Mouse (Mus musculus) right cerebral cortex, postnatal 25 days (tissue): ENCODE measurements at regions not wholly inside any gene's neighbourhood (a gene's known extent, or its start where the extent isn't known, plus 50 kb on each side); places are given as distances from the start of the nearest gene placed in this dataset.

Source experiments
- DNase-seq: peaks from one replicate; pipeline ENCODE4 v3.0.0; 2022

- no peak for DNase-seq
These were observed 144.7 kb upstream of the Dyrk2 start for GRCm38 (mm10) chr10:119014731-119015130.

- DNase-seq = peak; percentile 35
These were observed 143.7 kb upstream of the Dyrk2 start for GRCm38 (mm10) chr10:119013758-119014157.

DNA sequence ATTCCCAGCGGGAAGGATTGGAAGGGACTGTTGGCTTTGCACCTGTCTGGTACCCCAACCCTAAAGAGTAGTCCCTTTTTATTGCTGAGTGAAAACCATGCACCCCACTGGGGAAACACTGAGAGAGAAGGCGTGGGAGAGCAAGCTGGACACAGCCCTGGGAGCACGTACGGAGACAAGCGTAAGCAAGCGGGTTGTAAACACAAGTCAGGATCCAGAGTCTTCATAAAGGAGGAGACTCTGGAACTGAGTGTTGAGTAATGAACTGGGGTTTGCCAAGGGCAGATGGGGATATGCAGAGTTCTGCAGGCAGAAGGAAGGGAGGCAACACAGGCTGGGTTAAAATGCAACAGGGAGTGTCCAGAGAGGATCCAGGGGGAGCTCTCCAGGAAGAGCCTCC lies 141.5 kb upstream of the Dyrk2 start:
- no peak for DNase-seq

DNA sequence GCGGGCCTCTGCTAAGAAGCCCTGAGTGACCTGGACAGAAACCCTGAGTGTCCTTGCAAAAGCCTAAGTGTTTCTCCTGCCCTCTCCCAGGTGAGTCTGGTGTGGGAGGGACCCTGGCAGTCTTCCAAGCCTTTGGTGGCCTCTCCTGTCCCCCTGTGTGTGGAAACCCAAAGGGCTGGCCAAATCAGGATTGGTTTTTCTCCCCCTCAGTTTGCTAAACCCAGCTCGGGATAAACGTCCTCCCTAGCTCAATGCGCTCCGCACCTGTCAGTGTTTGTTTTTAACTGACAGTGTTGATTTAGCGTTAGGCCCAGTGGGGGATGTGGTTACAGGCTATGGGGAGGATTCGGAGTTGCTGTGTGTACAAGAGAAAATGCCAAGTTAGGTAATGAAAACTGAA lies 140.9 kb upstream of the Dyrk2 start:
- no peak for DNase-seq

DNA sequence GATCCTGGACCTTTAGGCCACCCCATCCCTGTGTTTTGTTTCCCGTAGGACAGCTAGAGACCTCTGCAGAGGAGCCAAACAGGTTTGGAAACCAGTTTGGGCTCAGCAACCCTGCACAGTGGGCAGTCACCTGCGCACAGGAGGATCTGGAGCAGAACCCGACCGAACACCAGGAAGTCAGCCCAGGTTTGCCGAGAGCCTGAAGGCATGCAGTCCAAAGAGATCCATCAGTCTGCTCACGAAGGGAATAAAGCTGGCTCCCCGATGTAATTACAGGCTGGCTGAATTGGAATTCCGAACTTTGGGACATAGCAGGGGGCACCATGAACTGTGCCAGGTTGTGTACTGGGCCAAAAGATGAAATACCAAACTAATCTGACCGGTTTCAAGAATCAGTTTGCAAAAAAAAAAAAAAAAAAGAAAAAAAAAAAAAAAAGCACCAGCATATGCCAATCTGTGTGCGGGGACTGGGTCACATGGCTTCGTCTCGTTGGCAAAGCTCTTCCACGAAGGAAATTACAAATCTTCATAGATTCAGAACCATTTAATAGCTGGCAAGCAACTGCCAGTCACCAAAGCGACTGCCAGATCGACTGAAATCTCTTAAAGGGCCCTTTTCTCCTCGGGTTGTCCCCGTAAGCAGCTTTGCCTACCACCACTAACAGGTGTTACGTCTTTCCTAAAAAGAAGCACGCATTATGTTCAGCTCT lies 137.0 kb upstream of the Dyrk2 start:
- DNase-seq = no peak

GRCm38 (mm10) chr10:119005491-119005890 lies 135.5 kb upstream of the Dyrk2 start:
- DNase-seq = no peak

GRCm38 (mm10) chr10:119004426-119004825 lies 134.4 kb upstream of the Dyrk2 start:
- DNase-seq = no peak

DNA sequence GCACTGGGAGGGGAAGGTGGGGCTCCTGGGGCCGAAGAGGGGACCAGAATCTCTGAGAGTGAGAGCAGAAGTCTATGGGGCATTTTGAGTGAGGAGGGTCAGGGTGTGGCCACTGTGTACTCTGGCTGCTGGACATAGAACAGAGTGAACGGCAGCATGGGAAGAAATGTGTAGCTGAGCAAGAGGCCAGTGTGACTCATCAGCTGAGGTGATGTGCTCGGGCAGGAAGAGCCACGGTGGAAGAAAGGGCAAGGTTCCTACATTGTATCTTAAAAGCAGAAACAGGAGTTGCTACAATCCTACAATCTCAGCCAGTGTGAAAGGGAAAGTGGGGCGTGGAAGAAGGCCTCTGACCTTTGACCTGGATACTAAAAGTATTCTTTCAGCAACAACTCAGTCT lies 133.8 kb upstream of the Dyrk2 start:
- DNase-seq = no peak

- no peak for DNase-seq
These were observed 133.0 kb upstream of the Dyrk2 start for GRCm38 (mm10) chr10:119003042-119003441.

DNA sequence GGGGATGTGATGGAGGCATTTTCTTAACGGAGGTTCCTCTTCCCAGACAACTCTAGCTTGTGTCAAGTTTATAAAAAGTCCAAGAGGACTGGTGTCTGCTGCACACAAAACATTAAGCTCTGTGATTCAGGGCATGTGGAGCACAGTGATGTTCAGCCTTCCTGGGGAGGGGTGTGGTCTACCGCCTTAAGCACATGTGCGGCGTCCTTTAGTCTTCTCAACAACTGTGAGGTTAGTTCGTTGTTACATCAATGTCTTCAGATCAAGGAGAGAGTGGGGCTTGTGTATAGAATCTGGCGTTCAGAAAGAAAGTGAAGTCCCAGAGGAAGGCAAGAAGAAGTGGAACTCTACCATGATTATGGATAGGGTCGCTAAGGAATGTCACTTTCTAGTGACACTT lies 131.9 kb upstream of the Dyrk2 start:
- DNase-seq = no peak

GRCm38 (mm10) chr10:119001000-119001780 lies 131.2 kb upstream of the Dyrk2 start:
- no peak for DNase-seq

GRCm38 (mm10) chr10:118998966-118999365 lies 129.0 kb upstream of the Dyrk2 start:
- no peak for DNase-seq

DNA sequence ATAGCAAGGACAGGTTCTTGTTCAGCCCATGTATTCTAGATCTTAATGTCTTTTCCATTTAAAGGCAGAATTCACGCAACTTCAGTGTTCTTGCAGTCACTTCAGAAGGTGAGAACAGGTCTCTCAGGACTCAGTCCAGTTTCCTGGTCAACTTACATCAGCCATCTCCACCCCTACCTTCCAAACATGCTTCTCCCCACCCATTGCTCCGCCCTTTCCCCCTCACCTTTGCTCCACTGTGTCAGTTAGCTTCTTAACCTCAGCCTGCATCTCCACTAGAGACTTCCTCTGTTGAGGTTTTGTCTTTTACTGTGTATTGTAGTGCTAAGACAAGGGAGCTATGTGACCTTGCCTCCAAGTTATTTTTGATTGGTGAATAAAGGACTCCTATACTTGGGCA lies 127.0 kb upstream of the Dyrk2 start:
- DNase-seq = no peak

DNA sequence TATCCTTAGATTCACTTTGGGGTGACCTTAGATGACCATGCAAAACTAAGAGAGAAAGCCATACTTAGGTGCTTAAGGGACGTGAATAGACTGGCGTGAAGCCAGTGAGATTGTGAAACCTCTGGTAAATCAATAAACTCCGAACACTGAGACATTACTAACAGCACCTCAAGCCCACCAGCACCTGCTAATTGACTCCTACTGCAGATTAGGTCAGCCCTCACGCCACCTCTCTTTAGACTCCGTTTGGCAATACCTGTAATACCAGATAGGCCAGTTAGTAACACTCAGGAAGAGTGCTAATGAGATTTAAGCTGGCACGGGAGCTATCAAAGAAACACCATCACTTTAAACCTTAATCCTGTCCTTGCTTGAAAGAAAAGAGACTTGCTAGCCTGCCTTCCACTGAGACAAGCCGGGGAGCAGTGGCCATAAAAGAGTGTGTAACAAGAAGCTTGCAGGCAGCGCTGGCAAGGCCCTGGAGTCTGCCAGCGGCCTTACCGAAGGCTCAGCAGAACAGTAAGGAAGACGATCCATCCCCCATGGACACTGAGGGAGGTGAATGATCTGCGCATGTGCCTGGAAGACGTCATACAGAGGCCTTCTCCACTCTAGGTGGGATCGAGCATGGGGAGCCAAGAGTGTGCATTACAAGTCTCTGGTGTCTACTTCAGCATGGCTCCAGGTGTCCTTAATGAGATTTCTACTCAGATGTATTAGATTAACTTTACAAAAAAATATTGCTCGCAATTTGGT lies 124.0 kb upstream of the Dyrk2 start:
- no peak for DNase-seq

GRCm38 (mm10) chr10:118991213-118991612 lies 121.2 kb upstream of the Dyrk2 start:
- DNase-seq = peak; percentile 47

- no peak for DNase-seq
These were observed 120.5 kb upstream of the Dyrk2 start for GRCm38 (mm10) chr10:118990500-118990899.

DNA sequence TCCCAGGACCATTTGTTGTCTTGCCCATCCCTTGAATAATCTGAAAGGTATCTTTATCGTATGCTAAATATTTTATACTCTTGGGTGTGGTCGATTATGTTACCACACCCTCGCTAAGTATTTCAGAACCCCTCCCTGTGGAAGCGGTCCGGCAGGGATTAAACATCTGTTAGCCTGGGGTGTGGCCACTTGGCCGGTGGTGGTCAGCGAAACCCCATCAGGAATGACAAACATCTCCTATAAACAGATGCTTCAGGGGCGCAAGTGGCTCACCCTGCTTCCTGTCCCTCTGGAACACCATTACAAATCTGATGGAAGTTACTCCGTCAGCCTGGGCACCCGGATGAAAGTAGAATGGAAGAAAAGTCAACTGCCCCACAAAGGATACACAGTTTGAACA lies 119.8 kb upstream of the Dyrk2 start:
- no peak for DNase-seq

- DNase-seq = peak; percentile 21
These were observed 118.2 kb upstream of the Dyrk2 start for GRCm38 (mm10) chr10:118988249-118988648.

DNA sequence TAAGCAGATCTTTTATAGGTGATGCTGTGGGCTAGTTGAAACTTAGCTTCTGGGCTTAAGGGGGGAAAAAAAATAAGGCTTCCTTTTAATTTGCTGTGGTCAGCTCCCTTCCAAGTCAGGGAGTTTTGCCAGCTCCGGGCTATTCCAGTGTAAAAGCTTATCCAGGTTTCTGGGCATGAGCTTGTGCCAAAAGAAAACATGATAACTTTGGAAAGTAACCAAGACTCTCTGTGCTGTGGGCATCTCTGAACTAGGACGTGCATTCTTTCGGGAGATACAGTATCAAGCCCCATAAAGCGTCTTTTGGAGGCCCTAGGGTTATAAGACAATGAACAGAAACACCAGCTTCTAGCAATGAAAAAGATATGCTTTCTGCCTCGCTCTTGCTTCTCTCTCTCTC lies 114.6 kb upstream of the Dyrk2 start:
- no peak for DNase-seq

- no peak for DNase-seq
These were observed 111.4 kb upstream of the Dyrk2 start for GRCm38 (mm10) chr10:118981446-118981845.

DNA sequence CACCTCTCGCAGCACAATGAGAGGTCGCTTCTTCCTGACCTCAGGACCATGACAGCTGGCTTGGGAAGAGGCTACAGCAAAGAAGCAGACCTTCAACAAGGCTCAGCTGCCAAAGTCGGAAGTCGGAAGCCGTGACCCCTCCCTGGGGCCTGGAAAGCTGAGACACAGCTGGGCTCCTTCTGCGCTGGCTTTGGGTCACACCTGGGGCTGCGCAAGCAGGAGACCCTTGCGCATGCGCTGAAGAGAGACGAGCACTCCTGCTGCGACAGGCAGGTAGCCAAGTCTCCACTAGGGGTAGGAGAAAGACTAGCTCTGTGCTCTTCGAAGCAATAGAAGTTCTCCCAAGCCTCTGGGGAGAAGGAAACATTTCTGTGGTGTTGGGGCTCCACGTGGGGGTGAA lies 109.3 kb upstream of the Dyrk2 start:
- no peak for DNase-seq

- DNase-seq = no peak
These were observed 108.3 kb upstream of the Dyrk2 start for GRCm38 (mm10) chr10:118978181-118978743.

- DNase-seq = no peak
These were observed 106.4 kb upstream of the Dyrk2 start for GRCm38 (mm10) chr10:118976447-118976846.
